Mouse (Mus musculus): ENCODE data around the gene 1700020N01Rik.

Gene 1700020N01Rik

DNA sequence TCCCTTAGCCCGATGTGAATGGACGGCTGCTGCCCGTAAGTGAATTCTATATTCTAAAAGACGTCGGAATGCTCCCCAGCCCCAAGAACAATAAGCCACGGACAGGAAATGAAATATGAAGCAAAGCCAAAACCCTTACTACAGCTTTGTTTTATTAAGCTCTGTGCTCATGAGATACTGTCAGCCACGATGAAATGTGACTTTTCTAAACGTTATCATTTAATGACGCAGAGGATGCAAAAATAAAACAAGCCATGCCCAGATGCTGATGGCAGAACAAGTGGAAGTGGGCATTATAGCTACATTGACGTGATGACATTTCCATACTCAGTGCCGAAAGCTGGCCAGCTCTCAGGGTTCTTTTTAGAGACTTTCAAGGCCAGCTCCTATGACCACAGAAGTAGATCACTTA lies 76.8 kb downstream of the 1700020N01Rik start:
- no peak for DNase-seq (ENCODE audit: low spot score in 2 of 2)

DNA sequence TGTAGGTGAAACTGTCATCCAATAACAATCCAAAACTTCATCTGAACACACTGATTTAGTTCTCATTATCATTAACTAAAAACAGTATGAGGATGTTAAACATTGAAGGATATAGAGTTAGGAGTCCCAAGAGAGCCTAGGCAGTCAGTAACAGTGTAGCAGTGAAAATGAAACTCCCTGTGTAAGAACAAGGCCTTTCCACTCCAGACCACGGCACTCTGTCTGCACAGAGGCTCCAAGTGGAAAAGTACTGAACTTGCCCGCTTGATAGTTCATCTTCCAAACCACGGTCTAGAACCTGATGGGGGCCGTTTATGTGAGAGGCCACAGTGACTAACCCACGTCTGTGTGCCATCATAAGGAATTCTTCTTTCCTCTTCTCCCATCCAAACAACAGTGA lies 77.2 kb downstream of the 1700020N01Rik start:
- no peak for DNase-seq (ENCODE audit: low spot score in 2 of 2)

Data from urinary bladder, postnatal 4 days (tissue).